Mouse (Mus musculus): Measurements from ENCODE around the gene Zfp507. TPM values are rescaled to one million over a fixed set of nuclear protein-coding genes. Genes with fewer than 3 reads are reported as not detected.
A peak's percentile ranks its signal among the peaks of the same experiment; 100 is the strongest.

Zfp507 gene
- total and polyA plus RNA-seq, 2 experiments from 2014 or later = 5.9 to 8.4 TPM

GRCm38 (mm10) chr7:35745281-35745702 lies 57.5 kb downstream of the Zfp507 start:
- no peak overlapping the region for H3K4me2 ChIP-seq (ENCODE audit: low read depth, low read length)
- WGBS = 71% methylated on average over 6 of the region's 6 CpGs
- H3K4me3 ChIP-seq (ENCODE audit: low read depth, low read length) = no peak overlapping the region
- no peak overlapping the region for H3K27ac ChIP-seq (ENCODE audit: low read depth)
- H3K27me3 ChIP-seq (ENCODE audit: control insufficient read depth, insufficient read depth, low read length) = no peaks in the 10 kb centered on the region
- ATAC-seq (ENCODE audit: insufficient read depth, low read depth) = no peak
- no peaks in the 10 kb centered on the region for H3K4me1 ChIP-seq (ENCODE audit: control insufficient read depth, insufficient read depth)
- no peak overlapping the region for H3K9ac ChIP-seq (replicated peaks; ENCODE audit: low read depth, low read length)
- no peaks in the 10 kb centered on the region for H3K9me3 ChIP-seq (replicated peaks; ENCODE audit: control insufficient read depth, low read length)
- no peak for TF ChIP-seq EP300 (IDR thresholded peaks at IDR 0.05; ENCODE audit: low read depth)
- no peak for TF ChIP-seq CTCF (IDR thresholded peaks at IDR 0.05; ENCODE audit: low read depth)
- 0 out of 2 replicates have a peak, but pooled peaks cover 12% of the 10 kb centered on the region for H3K36me3 ChIP-seq (replicated peaks; ENCODE audit: control insufficient read depth, insufficient read depth, low read length)
- no peak for DNase-seq (ENCODE audit: low spot score)

GRCm38 (mm10) chr7:35744771-35745170 lies 58.0 kb downstream of the Zfp507 start:
- no peak for TF ChIP-seq CTCF (IDR thresholded peaks at IDR 0.05; ENCODE audit: low read depth)
- no peak for TF ChIP-seq EP300 (IDR thresholded peaks at IDR 0.05; ENCODE audit: low read depth)

GRCm38 (mm10) chr7:35742310-35742709 lies 60.5 kb downstream of the Zfp507 start:
- no peak for ATAC-seq (ENCODE audit: insufficient read depth, low read depth)
- DNase-seq (ENCODE audit: low spot score) = no peak
- H3K27me3 ChIP-seq (ENCODE audit: control insufficient read depth, insufficient read depth, low read length) = no peaks in the 10 kb centered on the region
- H3K27ac ChIP-seq (ENCODE audit: low read depth) = no peak overlapping the region
- no peak overlapping the region for H3K4me3 ChIP-seq (ENCODE audit: low read depth, low read length)
- no peaks in the 10 kb centered on the region for H3K36me3 ChIP-seq (replicated peaks; ENCODE audit: control insufficient read depth, insufficient read depth, low read length)
- H3K9ac ChIP-seq (replicated peaks; ENCODE audit: low read depth, low read length) = no peak overlapping the region
- H3K4me2 ChIP-seq (ENCODE audit: low read depth, low read length) = no peak overlapping the region
- no peaks in the 10 kb centered on the region for H3K4me1 ChIP-seq (ENCODE audit: control insufficient read depth, insufficient read depth)
- TF ChIP-seq EP300 (IDR thresholded peaks at IDR 0.05; ENCODE audit: low read depth) = no peak
- peaks cover 3% of the 10 kb centered on the region; the same call in 1 of the 2 replicates for H3K9me3 ChIP-seq (replicated peaks; ENCODE audit: control insufficient read depth, low read length)
- 63% methylated on average over 5 of the region's 5 CpGs for WGBS

More at GRCm38 (mm10) chr7:35744771-35745170, 58.0 kb downstream of the Zfp507 start:
- Histone ChIP-seq H3K27ac (ENCODE audit: low read depth) (no peak overlapping the region), H3K4me3 (ENCODE audit: low read depth, low read length) (no peak overlapping the region), H3K9ac (replicated peaks; ENCODE audit: low read depth, low read length) (no peak overlapping the region), H3K4me1 (ENCODE audit: control insufficient read depth, insufficient read depth) (no peaks in the 10 kb centered on the region), H3K27me3 (ENCODE audit: control insufficient read depth, insufficient read depth, low read length) (no peaks in the 10 kb centered on the region), H3K9me3 (replicated peaks; ENCODE audit: control insufficient read depth, low read length) (no peaks in the 10 kb centered on the region), H3K4me2 (ENCODE audit: low read depth, low read length) (no peak overlapping the region), H3K36me3 (replicated peaks; ENCODE audit: control insufficient read depth, insufficient read depth, low read length) (0 out of 2 replicates have a peak, but pooled peaks cover 12% of the 10 kb centered on the region)
- 81% methylated on average over 9 of the region's 9 CpGs for WGBS
- no peak for ATAC-seq (ENCODE audit: insufficient read depth, low read depth)
- DNase-seq (ENCODE audit: low spot score) = no peak

- Histone ChIP-seq H3K27me3 (ENCODE audit: control insufficient read depth, insufficient read depth, low read length) (no peaks in the 10 kb centered on the region), H3K4me3 (ENCODE audit: low read depth, low read length) (no peak overlapping the region), H3K27ac (ENCODE audit: low read depth) (no peak overlapping the region), H3K4me2 (ENCODE audit: low read depth, low read length) (no peak overlapping the region), H3K9ac (replicated peaks; ENCODE audit: low read depth, low read length) (no peak overlapping the region), H3K9me3 (replicated peaks; ENCODE audit: control insufficient read depth, low read length) (peaks cover 3% of the 10 kb centered on the region; the same call in 1 of the 2 replicates), H3K36me3 (replicated peaks; ENCODE audit: control insufficient read depth, insufficient read depth, low read length) (no peaks in the 10 kb centered on the region), H3K4me1 (ENCODE audit: control insufficient read depth, insufficient read depth) (no peaks in the 10 kb centered on the region)
- ATAC-seq (ENCODE audit: insufficient read depth, low read depth) (no peak), DNase-seq (ENCODE audit: low spot score) (no peak)
- TF ChIP-seq CTCF (IDR thresholded peaks at IDR 0.05; ENCODE audit: low read depth) (no peak), EP300 (IDR thresholded peaks at IDR 0.05; ENCODE audit: low read depth) (no peak)
- 52% methylated on average over 5 of the region's 5 CpGs for WGBS
Observed at GRCm38 (mm10) chr7:35741858-35742257, 60.9 kb downstream of the Zfp507 start.

GRCm38 (mm10) chr7:35740489-35741230 lies 62.1 kb downstream of the Zfp507 start:
- no peaks in the 10 kb centered on the region for H3K4me1 ChIP-seq (ENCODE audit: control insufficient read depth, insufficient read depth)
- WGBS = 68% methylated on average over 5 of the region's 5 CpGs
- no peaks in the 10 kb centered on the region for H3K27me3 ChIP-seq (ENCODE audit: control insufficient read depth, insufficient read depth, low read length)
- H3K4me2 ChIP-seq (ENCODE audit: low read depth, low read length) = no peak overlapping the region
- peak; percentile 48 for TF ChIP-seq CTCF (IDR thresholded peaks at IDR 0.05; ENCODE audit: low read depth)
- no peak for TF ChIP-seq EP300 (IDR thresholded peaks at IDR 0.05; ENCODE audit: low read depth)
- ATAC-seq (ENCODE audit: insufficient read depth, low read depth) (no peak), DNase-seq (ENCODE audit: low spot score) (no peak)
- H3K9ac ChIP-seq (replicated peaks; ENCODE audit: low read depth, low read length) = no peak overlapping the region
- H3K4me3 ChIP-seq (ENCODE audit: low read depth, low read length) = no peak overlapping the region
- H3K9me3 ChIP-seq (replicated peaks; ENCODE audit: control insufficient read depth, low read length) = peaks cover 3% of the 10 kb centered on the region; the same call in 1 of the 2 replicates
- no peak overlapping the region for H3K27ac ChIP-seq (ENCODE audit: low read depth)
- H3K36me3 ChIP-seq (replicated peaks; ENCODE audit: control insufficient read depth, insufficient read depth, low read length) = no peaks in the 10 kb centered on the region

Data from heart, postnatal 0 days (tissue).